Mouse (Mus musculus) MEL (cell line): Measurements from ENCODE around the gene Treml2. TPM values are rescaled to one million over a fixed set of nuclear protein-coding genes. Genes with fewer than 3 reads are reported as not detected.
A peak's percentile ranks its signal among the peaks of the same experiment; 100 is the strongest.

Experiments
- GATA1 ChIP-seq: IDR thresholded peaks from 2 replicates; pipeline ENCODE4 v1.6.1; 2011; ENCODE audit warnings: low read depth, low read length, improper control_type of control experiment
- MAFK ChIP-seq: IDR thresholded peaks from 2 replicates; pipeline ENCODE4 v1.6.1; 2011; ENCODE audit warnings: low read depth, mild to moderate bottlenecking, low read length, improper control_type of control experiment, borderline replicate concordance
- MYC ChIP-seq: IDR thresholded peaks from 2 replicates; pipeline ENCODE4 v1.6.1; 2011; ENCODE audit warnings: low read depth, mild to moderate bottlenecking, low read length, improper control_type of control experiment, moderate library complexity
- POLR2A ChIP-seq, 2 experiments: IDR thresholded peaks; 2 replicates each; pipeline ENCODE4 v1.6.1; 2011 to 2012; ENCODE audit warnings: low read length in 2 of 2, mild to moderate bottlenecking in 2 of 2, control low read depth in 1 of 2, improper control_type of control experiment in 1 of 2, low read depth in 1 of 2, moderate library complexity in 1 of 2; ENCODE audit not compliant: control insufficient read depth in 1 of 2, insufficient read depth in 1 of 2, poor library complexity in 1 of 2
- TAL1 ChIP-seq: IDR thresholded peaks from 2 replicates; pipeline ENCODE4 v1.6.1; 2012; ENCODE audit warnings: mild to moderate bottlenecking, inconsistent platforms, low read length, moderate library complexity, mixed read lengths
- ZKSCAN1 ChIP-seq: IDR thresholded peaks from 2 replicates; pipeline ENCODE4 v1.6.1; 2012; ENCODE audit warnings: low read depth, mild to moderate bottlenecking, inconsistent platforms, low read length, improper control_type of control experiment, moderate library complexity
- polyA plus RNA-seq, 2 experiments: library from polyadenylated mRNA; stranded (reverse) in 1 of 2; unstranded in 1 of 2; fragments of >175 nt in 1 of 2; fragments of >200 nt in 1 of 2; gene quantifications; 2 replicates each; pipeline versions ENCODE4 v1.2.1 to v1.2.4; 2012; ENCODE audit warnings: low replicate concordance in 2 of 2, low read depth in 1 of 2; ENCODE audit not compliant: insufficient read length in 2 of 2, insufficient read depth in 1 of 2, missing spikeins in 1 of 2
- total RNA-seq: library from RNA; depleted of rRNA; stranded (reverse); fragments of 300-350 nt; gene quantifications from 2 replicates; pipeline ENCODE4 v1.2.3, GENCODE M21; 2012; rRNA removed

The Treml2 gene
- total and polyA plus RNA-seq, 3 experiments = 27.7 to 52.7 TPM; not detected in 1

DNA sequence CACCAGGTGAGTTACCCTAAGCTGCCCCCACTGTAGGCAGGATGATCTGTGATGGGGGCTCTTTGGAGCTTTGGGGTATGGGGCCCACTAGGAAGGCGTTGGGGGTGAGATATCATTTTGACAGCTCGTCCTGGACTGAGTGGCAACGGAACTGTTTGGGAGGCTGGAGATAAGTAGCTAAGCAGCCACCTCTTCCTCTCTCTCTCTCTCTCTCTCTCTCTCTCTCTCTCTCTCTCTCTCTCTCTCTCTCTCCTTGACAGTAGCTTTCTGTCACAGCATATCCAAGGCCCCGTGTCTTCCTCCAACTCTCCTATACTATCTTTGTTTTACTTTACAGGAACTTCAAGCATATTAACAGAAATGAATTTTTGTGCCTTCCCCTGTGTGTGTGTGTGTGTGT, 61.2 kb downstream of the Treml2 start (continued):
- TF ChIP-seq TAL1 (peak; percentile 44; the same call in 1 of the 2 replicates), ZKSCAN1 (no peak), MAFK (no peak), POLR2A (IDR thresholded peaks at IDR 0.05; ENCODE audit: control insufficient read depth in 1 of 2, insufficient read depth in 1 of 2, low read depth in 1 of 2, low read length in 2 of 2, poor library complexity in 1 of 2) (0 out of 4 replicates have a peak, but pooled peaks of 1 of the 2 experiments have one; percentile 23), GATA1 (peak; percentile 94), MYC (0 out of 2 replicates have a peak, but pooled peaks have one; percentile 46)
- TF ChIP-seq, all 39 proteins: peak for 17

Other genes starting within 250 kb of the Treml2 start
- not detected in 2 replicates for gene 1700067P10Rik, start 210.2 kb upstream of the Treml2 start, total RNA-seq
- gene 1700067P10Rik, start 210.2 kb upstream of the Treml2 start, polyA plus RNA-seq = not detected
- gene 9830107B12Rik, start 153.2 kb upstream of the Treml2 start, total RNA-seq = not detected in 2 replicates
- gene 9830107B12Rik, start 153.2 kb upstream of the Treml2 start, polyA plus RNA-seq = not detected
- gene A530064D06Rik, start 132.2 kb upstream of the Treml2 start, total RNA-seq = not detected in 2 replicates
- gene A530064D06Rik, start 132.2 kb upstream of the Treml2 start, polyA plus RNA-seq = not detected
- not detected in 2 replicates for gene Trem1, start 66.7 kb upstream of the Treml2 start, total RNA-seq
- gene Trem1, start 66.7 kb upstream of the Treml2 start, polyA plus RNA-seq = under 1 TPM in 1 of 2 experiments, not detected in 1; 0.06 TPM
- not detected in 2 replicates for gene Trem3, start 51.7 kb upstream of the Treml2 start, total RNA-seq
- not detected for gene Trem3, start 51.7 kb upstream of the Treml2 start, polyA plus RNA-seq
- 0.35 and 0.56 TPM in 2 replicates for gene Treml4, start 35.2 kb upstream of the Treml2 start, total RNA-seq
- gene Treml4, start 35.2 kb upstream of the Treml2 start, polyA plus RNA-seq = 1 to 10 TPM in 1 of 2 experiments, not detected in 1; 1.4 TPM
- 0.13 and 0.19 TPM in 2 replicates for gene B430306N03Rik, start 16.6 kb downstream of the Treml2 start, total RNA-seq
- gene B430306N03Rik, start 16.6 kb downstream of the Treml2 start, polyA plus RNA-seq = under 1 TPM in 1 of 2 experiments, not detected in 1; 0.68 TPM
- 0.04 and 0.26 TPM in 2 replicates for gene Trem2, start 46.9 kb downstream of the Treml2 start, total RNA-seq
- under 1 TPM in 1 of 2 experiments, not detected in 1; 0.26 TPM for gene Trem2, start 46.9 kb downstream of the Treml2 start, polyA plus RNA-seq
- 0.69 and 0.96 TPM in 2 replicates for gene Treml1, start 60.4 kb downstream of the Treml2 start, total RNA-seq
- gene Treml1, start 60.4 kb downstream of the Treml2 start, polyA plus RNA-seq = 1 to 10 TPM in 1 of 2 experiments, not detected in 1; 1.7 TPM
- 48.1 and 56.9 TPM in 2 replicates for gene Nfya, start 110.4 kb downstream of the Treml2 start, total RNA-seq
- gene Nfya, start 110.4 kb downstream of the Treml2 start, polyA plus RNA-seq = 10 to 100 TPM in 1 of 2 experiments, not detected in 1; 97.8 TPM
- gene Oard1, start 110.5 kb downstream of the Treml2 start, total RNA-seq = 21.2 and 21.5 TPM in 2 replicates
- gene Oard1, start 110.5 kb downstream of the Treml2 start, polyA plus RNA-seq = 10 to 100 TPM in 1 of 2 experiments, not detected in 1; 24.4 TPM
- 0.19 and 0.23 TPM in 2 replicates for gene Apobec2, start 133.4 kb downstream of the Treml2 start, total RNA-seq
- under 1 TPM in 1 of 2 experiments, not detected in 1; 0.42 TPM for gene Apobec2, start 133.4 kb downstream of the Treml2 start, polyA plus RNA-seq
- 3.7 and 4.9 TPM in 2 replicates for gene Tspo2, start 152.0 kb downstream of the Treml2 start, total RNA-seq
- gene Tspo2, start 152.0 kb downstream of the Treml2 start, polyA plus RNA-seq = 10 to 100 TPM in 1 of 2 experiments, not detected in 1; 14.6 TPM
- 3.8 and 4.7 TPM in 2 replicates for gene Unc5cl, start 155.4 kb downstream of the Treml2 start, total RNA-seq
- 1 to 10 TPM in 1 of 2 experiments, not detected in 1; 7.7 TPM for gene Unc5cl, start 155.4 kb downstream of the Treml2 start, polyA plus RNA-seq